Mouse (Mus musculus): Measurements from ENCODE around the gene Olfr670.
"Not testable (repeated sequence)": the region's sequence is repeated elsewhere in the genome, so short reads cannot be mapped to it uniquely, and the experiment has no call there.

Olfr670 gene

DNA sequence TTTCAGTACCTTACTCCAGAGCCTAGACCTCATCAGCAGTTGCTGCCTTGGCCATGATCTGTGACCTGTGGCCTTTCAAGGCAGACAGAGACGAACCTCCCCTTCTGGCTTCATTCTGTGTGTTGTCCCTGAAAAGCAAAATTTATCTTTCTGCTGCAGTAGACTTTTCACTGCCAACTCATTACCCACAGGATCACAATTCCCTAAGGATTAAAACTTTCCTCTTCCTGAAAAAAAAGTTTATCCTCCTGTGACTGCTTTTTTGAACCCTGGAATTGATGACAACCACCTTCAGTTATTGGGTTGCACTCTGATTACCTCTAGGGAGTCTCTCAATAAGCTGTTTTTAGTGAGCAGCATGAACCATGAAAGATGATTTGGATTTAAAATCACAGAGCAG, at the start of gene Olfr670:
Gene Olfr670 (minus strand): TSS at position 101 of the 400 bp plus-strand sequence.
- CTCF ChIA-PET = interaction anchor here in 1 of 4 experiments (0.7 kb wide), 1 partner anchor 32 kb away, joined by 3 read pairs; no protein-coding TSS in a partner anchor
- POLR2A ChIA-PET = no interaction called here

DNA sequence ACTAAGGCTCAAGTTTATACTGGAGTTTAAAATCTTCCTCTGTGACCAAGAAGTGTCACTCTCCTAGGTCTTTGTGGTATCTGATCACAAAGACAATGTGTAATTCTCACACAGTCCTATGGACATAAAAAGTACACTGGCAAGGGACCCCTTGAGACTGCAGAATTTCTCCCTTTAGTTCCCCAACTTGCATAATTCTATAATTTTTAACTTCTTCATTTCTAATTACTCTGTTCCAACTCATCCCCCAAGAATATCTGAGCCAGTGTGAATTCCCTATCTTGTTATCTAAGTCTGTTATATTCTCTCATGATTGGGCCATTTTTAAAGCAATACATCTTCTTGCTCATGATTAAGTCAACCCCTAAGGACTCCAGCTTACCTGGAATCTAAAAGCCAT, 39.5 kb upstream of the Olfr670 start, which contains the start of gene Olfr672:
Gene Olfr672 (minus strand): TSS at position 101 of the 400 bp plus-strand sequence.
- ChIA-PET CTCF (no interaction called here), POLR2A (no interaction called here)

DNA sequence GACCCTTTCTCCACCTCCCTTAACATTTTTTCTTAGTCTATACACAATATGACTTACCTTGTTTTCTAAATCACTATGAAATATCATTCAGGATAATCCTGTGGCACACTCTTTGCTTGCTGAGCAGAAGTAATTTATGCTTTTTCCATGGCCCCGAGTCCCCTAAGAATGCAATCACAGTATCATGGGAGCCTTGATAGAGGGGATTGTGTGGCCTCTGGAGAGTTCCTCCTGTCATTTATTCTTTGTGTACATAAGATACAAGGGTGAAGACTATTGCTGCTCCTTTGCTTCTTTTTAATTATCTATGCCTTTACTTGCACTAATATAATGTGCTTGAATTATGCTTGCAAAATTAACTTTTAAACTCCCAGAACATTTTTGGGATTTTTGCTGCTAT, 16.6 kb upstream of the Olfr670 start, which contains the start of gene Olfr671:
Gene Olfr671 (minus strand): TSS at position 101 of the 400 bp plus-strand sequence.
- ChIA-PET POLR2A (no interaction called here), CTCF (no interaction called here)

DNA sequence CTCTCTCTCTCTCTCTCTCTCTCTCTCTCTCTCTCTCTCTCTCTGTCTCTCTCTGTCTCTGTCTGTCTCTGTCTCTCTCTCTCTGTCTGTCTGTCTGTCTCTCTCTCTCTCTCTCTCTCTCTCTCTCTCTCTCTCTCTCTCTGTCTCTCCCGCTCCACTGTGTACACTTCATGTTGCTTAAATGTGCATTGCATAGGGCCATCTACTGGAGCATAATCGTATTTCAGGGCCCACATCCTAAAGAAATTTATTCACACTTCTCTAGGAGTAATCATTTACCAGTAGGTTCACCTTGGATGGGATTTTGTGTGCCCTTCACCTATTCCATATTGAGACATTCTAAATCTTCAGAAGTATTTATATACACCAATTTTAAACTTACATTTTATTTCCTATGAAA, 10.1 kb upstream of the Olfr670 start:
- POLR2A ChIA-PET, CTCF ChIA-PET: not testable (repeated sequence)

DNA sequence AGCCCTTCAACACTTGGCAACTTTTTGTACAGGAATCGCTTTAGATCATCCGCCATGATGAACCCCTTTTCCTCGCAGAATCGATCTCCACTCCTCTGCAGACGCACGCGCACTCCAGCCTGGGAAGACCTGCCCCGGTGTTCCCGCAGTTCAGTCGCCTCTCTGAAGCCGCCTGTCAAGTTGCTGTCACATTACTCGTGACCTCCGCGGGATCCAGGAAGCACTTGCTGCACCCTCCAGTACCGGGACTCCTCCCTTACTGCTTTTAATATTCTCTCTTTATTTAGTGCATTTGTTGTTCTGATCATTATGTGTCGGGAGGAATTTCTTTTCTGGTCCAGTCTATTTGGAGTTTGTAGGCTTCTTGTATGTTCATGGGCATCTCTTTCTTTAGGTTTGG, 12.2 kb downstream of the Olfr670 start:
- CTCF ChIA-PET, POLR2A ChIA-PET: not testable (repeated sequence)

DNA sequence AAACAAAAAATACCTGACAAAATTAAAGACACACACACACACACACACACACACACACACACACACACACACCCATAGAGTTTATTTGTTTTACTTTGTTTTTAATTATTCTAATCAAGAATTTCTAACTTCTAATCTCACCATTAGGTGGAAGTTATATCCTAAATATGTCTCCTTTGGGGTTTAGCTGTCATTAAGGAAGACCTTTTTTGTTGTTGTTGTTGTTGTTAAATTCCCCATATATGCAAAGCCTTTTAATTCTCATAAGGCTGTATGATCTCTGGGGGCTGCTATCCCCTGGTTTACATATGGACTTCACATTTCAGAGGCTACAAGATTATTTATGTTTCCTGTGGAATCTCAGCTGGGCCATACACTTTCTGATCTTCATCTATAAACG, 28.5 kb downstream of the Olfr670 start, which contains the start of gene Olfr669:
Gene Olfr669 (plus strand): TSS at position 301 of the 400 bp plus-strand sequence.
- CTCF ChIA-PET = interaction anchor here in 1 of 4 experiments (0.7 kb wide), 1 partner anchor 1833 kb away, joined by 4 read pairs; no protein-coding TSS in a partner anchor
- POLR2A ChIA-PET = interaction anchor here in 1 of 4 experiments (0.7 kb wide), 1 partner anchor 61 kb away, joined by 3 read pairs; no protein-coding TSS in a partner anchor

DNA sequence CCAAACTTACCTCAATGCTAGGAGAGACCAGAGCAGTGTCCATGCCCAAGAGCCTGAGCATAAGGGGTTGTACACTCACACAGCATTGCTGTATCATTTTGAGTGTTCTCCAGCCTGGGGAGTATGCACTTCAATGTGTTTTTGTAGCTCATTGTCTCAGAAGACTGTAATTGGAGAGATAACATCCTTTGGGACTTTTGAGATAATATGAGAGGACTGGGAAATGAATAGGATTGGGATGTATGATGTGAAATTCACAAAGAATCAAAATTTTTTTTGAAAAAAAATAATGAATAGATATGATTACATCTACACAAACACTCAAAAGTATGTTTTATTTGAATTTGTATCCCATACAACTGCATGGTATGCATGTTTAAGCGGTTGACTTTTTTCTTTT, 34.5 kb downstream of the Olfr670 start, which contains the start of gene Olfr668:
Gene Olfr668 (minus strand): TSS at position 101 of the 400 bp plus-strand sequence.
- CTCF ChIA-PET = no interaction called here
- POLR2A ChIA-PET = no interaction called here

DNA sequence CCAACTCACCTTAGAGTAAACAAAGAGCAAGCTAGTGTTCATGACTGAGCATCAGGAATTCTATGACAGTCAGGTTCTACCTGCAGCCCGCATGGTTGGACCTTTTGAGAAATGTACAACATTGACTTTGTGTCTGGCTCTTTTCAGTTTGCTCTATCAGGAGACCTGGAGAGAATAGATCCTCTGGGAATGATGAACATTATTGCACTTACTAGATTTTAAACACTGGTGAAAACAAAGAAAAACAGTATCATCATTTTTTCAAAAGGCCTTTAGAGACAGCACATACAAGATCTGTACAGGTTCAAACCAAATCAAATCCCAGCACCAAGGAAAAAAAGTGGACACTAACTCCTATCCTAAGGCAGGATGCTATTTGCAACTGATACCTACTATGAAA, 41.0 kb downstream of the Olfr670 start, which contains the start of gene Olfr667:
Gene Olfr667 (minus strand): TSS at position 101 of the 400 bp plus-strand sequence.
- CTCF ChIA-PET = no interaction called here
- POLR2A ChIA-PET = no interaction called here

Measured in embryonic stem cell, embryonic (primary cell).